9 mouse cellular contexts compared by ENCODE assay signal in genomic region chr16:92464390-92464972, GRCm38 (mm10). TPM values are rescaled to one million over a fixed set of nuclear protein-coding genes. Genes with fewer than 3 reads are reported as not detected.
DNase-seq lines count a peak whose midpoint lies in the region; ATAC-seq and TF ChIP-seq lines count a peak whose summit lies in the region.
"Had no signal": no experiment of that assay in that cellular context is flagged by ENCODE, and none has a peak within 500 bp of the region (broad histone marks: within the 10 kb centered on the region; RNA-seq: fewer than 3 reads in every experiment).

No protein-coding gene starts in this region.

- DNase-seq in kidney, adult 9 months, result no peak
- DNase-seq in forebrain, postnatal 0 days, result no peak
- DNase-seq in liver, embryonic 13.5 days, result peak; percentile 61
- DNase-seq in urinary bladder, postnatal 4 days (ENCODE audit: low spot score in 2 of 2), result no peak
- DNase-seq in spleen, postnatal 10 days (ENCODE audit: low spot score in 2 of 2), result no peak
- DNase-seq: right cerebral cortex, postnatal 4 days had no signal

- TF ChIP-seq CTCF in forebrain, postnatal 0 days (IDR thresholded peaks at IDR 0.05; ENCODE audit: low read depth), result no peak

- H3K27me3 ChIP-seq in kidney, embryonic 15.5 days, result no peaks in the 10 kb centered on the region
- no peaks in the 10 kb centered on the region for H3K27me3 ChIP-seq in forebrain, postnatal 0 days (ENCODE audit: insufficient read depth, low read length)
- no peaks in the 10 kb centered on the region for H3K27me3 ChIP-seq in liver, embryonic 13.5 days
- no peaks in the 10 kb centered on the region for H3K27me3 ChIP-seq in neural tube, embryonic 15.5 days (replicated peaks)

- H3K4me1 ChIP-seq in kidney, embryonic 15.5 days, result peaks cover 14% of the 10 kb centered on the region
- H3K4me1 ChIP-seq in forebrain, postnatal 0 days (ENCODE audit: insufficient read depth), result peaks cover 18% of the 10 kb centered on the region; the same call in 1 of the 2 replicates
- H3K4me1 ChIP-seq in liver, embryonic 13.5 days (replicated peaks), result peaks cover 25% of the 10 kb centered on the region
- peaks cover 29% of the 10 kb centered on the region for H3K4me1 ChIP-seq in neural tube, embryonic 15.5 days

- WGBS in kidney, embryonic 15.5 days, result 52% methylated on average over 14 of the region's 14 CpGs
- WGBS in forebrain, postnatal 0 days, result 19% methylated on average over 14 of the region's 14 CpGs
- 27% methylated on average over 14 of the region's 14 CpGs for WGBS in liver, embryonic 13.5 days (ENCODE audit: insufficient replicate concordance)
- 26% methylated on average over 14 of the region's 14 CpGs for WGBS in neural tube, embryonic 15.5 days

- H3K27ac ChIP-seq in kidney, embryonic 15.5 days, result no peak overlapping the region
- peak overlapping the region; percentile 78; the same call in 1 of the 2 replicates for H3K27ac ChIP-seq in forebrain, postnatal 0 days (ENCODE audit: low read depth, low read length)
- peak overlapping the region; percentile 82 for H3K27ac ChIP-seq in liver, embryonic 13.5 days
- peak overlapping the region; percentile 87; the same call in 1 of the 2 replicates for H3K27ac ChIP-seq in neural tube, embryonic 15.5 days (replicated peaks)

- ATAC-seq in kidney, embryonic 15.5 days (replicated peaks; ENCODE audit: low FRiP score), result no peak
- ATAC-seq in forebrain, postnatal 0 days, result no peak
- ATAC-seq in liver, embryonic 13.5 days (ENCODE audit: low read depth), result peak; percentile 50
- no peak for ATAC-seq in neural tube, embryonic 15.5 days (ENCODE audit: low FRiP score)
- ATAC-seq in granulocyte monocyte progenitor cell, adult 5-6 weeks (replicated peaks; ENCODE audit: poor library complexity, severe bottlenecking), result no peak

- peak overlapping the region; percentile 89; the same call in 1 of the 2 replicates for H3K9ac ChIP-seq in kidney, embryonic 15.5 days
- H3K9ac ChIP-seq in forebrain, postnatal 0 days, result peak overlapping the region; percentile 75
- H3K9ac ChIP-seq in liver, embryonic 13.5 days, result peak overlapping the region; percentile 93
- peak overlapping the region; percentile 56 for H3K9ac ChIP-seq in neural tube, embryonic 15.5 days (replicated peaks)

- H3K4me2 ChIP-seq in kidney, embryonic 15.5 days, result peak overlapping the region; percentile 85
- peak overlapping the region; percentile 74 for H3K4me2 ChIP-seq in forebrain, postnatal 0 days (ENCODE audit: low read depth)
- H3K4me2 ChIP-seq in liver, embryonic 13.5 days, result peak overlapping the region; percentile 98
- peak overlapping the region; percentile 69 for H3K4me2 ChIP-seq in neural tube, embryonic 15.5 days

- peak overlapping the region; percentile 94 for H3K4me3 ChIP-seq in kidney, embryonic 15.5 days (replicated peaks)
- peak overlapping the region; percentile 83 for H3K4me3 ChIP-seq in forebrain, postnatal 0 days (ENCODE audit: low read depth, low read length)
- peak overlapping the region; percentile 93 for H3K4me3 ChIP-seq in liver, embryonic 13.5 days (replicated peaks)
- peak overlapping the region; percentile 91 for H3K4me3 ChIP-seq in neural tube, embryonic 15.5 days (replicated peaks)

- no peaks in the 10 kb centered on the region for H3K9me3 ChIP-seq in kidney, embryonic 15.5 days (replicated peaks)
- no peaks in the 10 kb centered on the region for H3K9me3 ChIP-seq in forebrain, postnatal 0 days (ENCODE audit: low read length)
- H3K9me3 ChIP-seq in liver, embryonic 13.5 days (replicated peaks), result no peaks in the 10 kb centered on the region
- no peaks in the 10 kb centered on the region for H3K9me3 ChIP-seq in neural tube, embryonic 15.5 days (replicated peaks)

- no peaks in the 10 kb centered on the region for H3K36me3 ChIP-seq in kidney, embryonic 15.5 days
- H3K36me3 ChIP-seq in forebrain, postnatal 0 days (ENCODE audit: insufficient read depth), result no peaks in the 10 kb centered on the region
- no peaks in the 10 kb centered on the region for H3K36me3 ChIP-seq in liver, embryonic 13.5 days
- no peaks in the 10 kb centered on the region; the same call in 1 of the 2 replicates for H3K36me3 ChIP-seq in neural tube, embryonic 15.5 days

RNA-seq across cellular contexts. Expression of gene Rcan1, which starts 6.2 kb away (rescaled TPM):
- polyA plus RNA-seq in kidney, embryonic 15.5 days (2015; fragmentation: Nextera tagmentation; extraction: Ambion mirVana), result 26.5 and 27.0 TPM in 2 replicates
- 72.3 and 83.8 TPM in 2 replicates for total RNA-seq in forebrain, postnatal 0 days (2014; rRNA removed)
- polyA plus RNA-seq in forebrain, postnatal 0 days (2015; fragmentation: Nextera tagmentation; extraction: Ambion mirVana), result 50.3 and 52.2 TPM in 2 replicates
- 9.4 and 11.4 TPM in 2 replicates for polyA plus RNA-seq in liver, embryonic 13.5 days (2015; fragmentation: Nextera tagmentation; extraction: Ambion mirVana)
- 67.1 and 79.4 TPM in 2 replicates for polyA plus RNA-seq in neural tube, embryonic 15.5 days (2015; fragmentation: Nextera tagmentation; extraction: Ambion mirVana)
- total RNA-seq in granulocyte monocyte progenitor cell, adult 5-6 weeks (2014; fragmentation: Nextera tagmentation), result 6.3 and 11.5 TPM in 2 replicates
- total RNA-seq in granulocyte monocyte progenitor cell, adult 5-6 weeks (2017), result 7.4 and 8.0 TPM in 2 replicates

RNA-seq across cellular contexts. Expression of gene Clic6, which starts 21.1 kb away (rescaled TPM):
- polyA plus RNA-seq in kidney, embryonic 15.5 days (2015; fragmentation: Nextera tagmentation; extraction: Ambion mirVana), result 7.5 and 8.0 TPM in 2 replicates
- 3.5 and 5.5 TPM in 2 replicates for total RNA-seq in forebrain, postnatal 0 days (2014; rRNA removed)
- polyA plus RNA-seq in forebrain, postnatal 0 days (2015; fragmentation: Nextera tagmentation; extraction: Ambion mirVana), result 3.7 and 6.2 TPM in 2 replicates
- 0.61 and 0.70 TPM in 2 replicates for polyA plus RNA-seq in liver, embryonic 13.5 days (2015; fragmentation: Nextera tagmentation; extraction: Ambion mirVana)
- polyA plus RNA-seq in neural tube, embryonic 15.5 days (2015; fragmentation: Nextera tagmentation; extraction: Ambion mirVana), result 0.50 and 3.5 TPM in 2 replicates
- not detected in 2 replicates for total RNA-seq in granulocyte monocyte progenitor cell, adult 5-6 weeks (2014; fragmentation: Nextera tagmentation)
- not detected in 2 replicates for total RNA-seq in granulocyte monocyte progenitor cell, adult 5-6 weeks (2017)
